8 mouse cellular contexts compared by ENCODE assay signal in the genomic region with DNA sequence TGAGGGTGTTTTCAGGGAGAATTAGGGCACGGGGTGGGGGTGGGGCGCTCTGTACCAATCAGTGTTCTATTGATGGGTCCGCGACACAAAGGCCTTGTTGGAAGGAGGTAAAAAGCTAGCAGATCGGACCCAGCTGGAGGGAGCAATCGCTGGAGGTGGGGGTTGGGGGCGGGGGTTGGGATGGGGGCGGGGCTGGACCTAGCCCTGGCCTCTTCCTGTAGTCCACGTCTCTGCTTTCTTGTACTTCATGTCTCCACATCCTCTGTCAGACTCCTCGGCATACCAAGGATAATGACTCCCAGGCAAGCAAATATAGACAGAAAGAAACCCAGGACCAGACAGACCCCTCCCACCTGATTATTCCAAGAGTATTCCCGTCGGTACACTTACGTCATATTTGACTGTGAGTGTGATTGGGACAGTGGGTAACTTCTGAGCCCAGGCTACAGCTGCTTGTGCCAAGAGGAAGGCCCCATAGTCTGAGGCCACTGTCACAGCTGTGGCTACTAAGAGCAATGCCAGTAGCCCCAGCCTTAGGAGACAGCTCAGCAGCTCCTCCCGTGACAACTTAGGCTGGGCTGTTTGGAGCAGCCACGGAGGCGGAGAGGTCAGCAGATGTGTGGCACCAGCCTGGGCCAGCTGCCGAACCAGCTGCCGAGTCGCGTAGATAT. TPM values are rescaled to one million over a fixed set of nuclear protein-coding genes. Genes with fewer than 3 reads are reported as not detected.
DNase-seq lines count a peak whose midpoint lies in the region; ATAC-seq lines count a peak whose summit lies in the region.

No protein-coding gene starts in this region.

- H3K27ac ChIP-seq in midbrain, embryonic 12.5 days (replicated peaks), result 0 out of 2 replicates have a peak overlapping the region, but pooled peaks have one; percentile 21

- H3K27me3 ChIP-seq in midbrain, embryonic 12.5 days, result no peaks in the 10 kb centered on the region

- no peak overlapping the region for H3K4me2 ChIP-seq in midbrain, embryonic 12.5 days (replicated peaks)

- ATAC-seq in frontal cortex, adult (ENCODE audit: low TSS enrichment), result peak; percentile 26; the same call in 1 of the 2 replicates
- peak; percentile 44; the same call in 1 of the 2 replicates for ATAC-seq in midbrain, embryonic 12.5 days (ENCODE audit: low FRiP score, low read depth)
- ATAC-seq in monocyte, adult 5-6 weeks (replicated peaks; ENCODE audit: insufficient number of reproducible peaks, low FRiP score, low TSS enrichment, poor library complexity, severe bottlenecking), result no peak

- no peaks in the 10 kb centered on the region for H3K9me3 ChIP-seq in midbrain, embryonic 12.5 days

- WGBS in midbrain, embryonic 12.5 days, result 45% methylated on average over 20 of the region's 20 CpGs

- DNase-seq in frontal cortex, postnatal 14 days (ENCODE audit: low spot score in 2 of 2), result no peak
- DNase-seq in embryo, embryonic 10.5 days (ENCODE audit: low spot score), result peak; percentile 63
- peak; percentile 21 to 53 for DNase-seq in heart, postnatal 14 days
- DNase-seq in adrenal gland, postnatal 4 days (ENCODE audit: low spot score in 2 of 2), result no peak
- DNase-seq in layer of hippocampus, postnatal 10 days (ENCODE audit: low spot score in 2 of 2), result no peak

- no peaks in the 10 kb centered on the region for H3K36me3 ChIP-seq in midbrain, embryonic 12.5 days

- peaks cover 18% of the 10 kb centered on the region for H3K4me1 ChIP-seq in midbrain, embryonic 12.5 days

- H3K4me3 ChIP-seq in midbrain, embryonic 12.5 days, result no peak overlapping the region

- intact Hi-C loops in heart, postnatal 14 days (cut with DNase I), result no loop called here

- H3K9ac ChIP-seq in midbrain, embryonic 12.5 days (replicated peaks), result no peak overlapping the region

RNA-seq across cellular contexts. Expression of a gene that starts 3.2 kb away (rescaled TPM):
- not detected for total RNA-seq in heart, postnatal 14 days (2021)
- 0.05 TPM in 1 of 2 replicates, not detected in the other for polyA plus RNA-seq in midbrain, embryonic 12.5 days (2016; fragmentation: Nextera tagmentation; extraction: Ambion mirVana)
- total RNA-seq in adrenal gland, postnatal 4 days (2021), result under 1 TPM; 0.08 to 0.45 TPM
- 0.19 TPM in 1 of 3 replicates, not detected in the others for total RNA-seq in monocyte, adult 5-6 weeks (2017)
- under 1 TPM in 1 of 2 experiments, not detected in 1; 0.09 TPM for total RNA-seq in layer of hippocampus, postnatal 10 days (2021)

RNA-seq across cellular contexts. Expression of a gene that starts 8.9 kb away (rescaled TPM):
- total RNA-seq in heart, postnatal 14 days (2021), result 1 to 10 TPM; 2.9 to 3.0 TPM
- polyA plus RNA-seq in midbrain, embryonic 12.5 days (2016; fragmentation: Nextera tagmentation; extraction: Ambion mirVana), result 23.6 and 25.5 TPM in 2 replicates
- 1 to 10 TPM; 8.9 to 9.1 TPM for total RNA-seq in adrenal gland, postnatal 4 days (2021)
- total RNA-seq in monocyte, adult 5-6 weeks (2017), result not detected in 3 replicates
- total RNA-seq in layer of hippocampus, postnatal 10 days (2021), result 10 to 100 TPM; 13.3 to 13.4 TPM

RNA-seq across cellular contexts. Expression of a gene that starts 28.4 kb away (rescaled TPM):
- not detected for total RNA-seq in heart, postnatal 14 days (2021)
- 7.6 and 9.2 TPM in 2 replicates for polyA plus RNA-seq in midbrain, embryonic 12.5 days (2016; fragmentation: Nextera tagmentation; extraction: Ambion mirVana)
- under 1 TPM in 1 of 2 experiments, not detected in 1; 0.34 TPM for total RNA-seq in adrenal gland, postnatal 4 days (2021)
- not detected in 3 replicates for total RNA-seq in monocyte, adult 5-6 weeks (2017)
- total RNA-seq in layer of hippocampus, postnatal 10 days (2021), result under 1 TPM; 0.85 to 0.94 TPM

Comparison
In these comparisons a context has a peak if more than half of its experiments do, and no peak if none do; other contexts are left out.
1. DNase-seq: peak in embryo, embryonic 10.5 days (single experiment) and heart, postnatal 14 days (2 of 2); none in frontal cortex, postnatal 14 days (0 of 2), adrenal gland, postnatal 4 days (0 of 2) and layer of hippocampus, postnatal 10 days (0 of 2).